Mouse (Mus musculus) thymus, adult 2 months (tissue): Measurements from ENCODE around the gene Cwc25.

Source experiments
- CTCF ChIP-seq: fragments of 200-500 bp; IDR thresholded peaks from 2 replicates; pipeline ENCODE4 v1.5.1; 2012; ENCODE audit warnings: mild to moderate bottlenecking, control low read depth, low read length, moderate library complexity, borderline replicate concordance; ENCODE audit not compliant: control insufficient read depth, poor library complexity, insufficient read depth; ENCODE audit errors: extremely low read depth
- POLR2A ChIP-seq: fragments of 200-500 bp; IDR thresholded peaks from 2 replicates; pipeline ENCODE4 v1.6.1; 2012; ENCODE audit warnings: mild to moderate bottlenecking, low read length, control low read depth, moderate library complexity; ENCODE audit not compliant: control insufficient read depth, poor library complexity, insufficient read depth; ENCODE audit errors: extremely low read depth

DNA sequence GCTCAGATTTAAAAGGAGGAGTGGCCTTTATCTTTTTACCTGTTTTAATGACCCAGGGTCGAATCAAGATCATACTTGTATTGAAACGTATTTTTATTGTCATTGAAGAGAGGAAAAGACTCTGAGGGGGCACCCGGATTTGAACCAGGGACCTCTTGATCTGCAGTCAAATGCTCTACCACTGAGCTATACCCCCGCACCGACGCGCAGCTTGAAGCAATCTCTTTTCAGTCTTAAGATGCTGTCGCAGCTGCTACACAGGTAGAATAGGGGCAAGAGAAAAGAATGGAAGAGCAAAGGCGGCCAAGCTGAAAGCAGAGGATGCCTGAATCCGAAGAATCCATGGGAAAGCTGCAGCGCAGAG, 32.4 kb upstream of the Cwc25 start, which contains the start of gene Lasp1:
- TF ChIP-seq POLR2A (no peak), CTCF (no peak)
